Mouse (Mus musculus) right cerebral cortex, adult 2 months (tissue): Measurements from ENCODE around the gene Lamb3.
"Not testable (repeated sequence)": the region's sequence is repeated elsewhere in the genome, so short reads cannot be mapped to it uniquely, and the experiment has no call there.

Experiments used
- DNase-seq, 2 experiments: peaks; one replicate each; pipeline ENCODE4 v3.0.0; 2021 to 2022; ENCODE audit warnings: low spot score in 2 of 2

Gene Lamb3

DNA sequence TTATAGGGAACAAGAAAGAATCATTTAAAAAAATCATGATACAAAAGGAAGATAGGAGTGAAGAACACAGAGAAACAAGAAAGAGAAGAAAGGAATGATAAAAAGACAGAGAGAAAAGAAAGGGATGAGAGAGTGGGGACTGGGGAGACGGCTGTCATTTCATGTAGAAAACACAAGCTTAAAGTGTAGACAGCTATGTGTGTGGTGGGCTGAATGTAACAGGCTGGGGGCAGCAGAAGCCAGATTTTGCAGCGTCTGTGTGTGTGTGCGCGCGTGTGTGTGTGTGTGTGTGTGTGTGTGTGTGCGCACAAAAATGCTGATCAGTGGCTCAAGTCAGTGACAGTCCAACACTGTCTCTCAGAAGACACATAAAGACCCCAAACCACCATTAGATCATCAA, 36.7 kb downstream of the Lamb3 start:
- DNase-seq, result no peak

DNA sequence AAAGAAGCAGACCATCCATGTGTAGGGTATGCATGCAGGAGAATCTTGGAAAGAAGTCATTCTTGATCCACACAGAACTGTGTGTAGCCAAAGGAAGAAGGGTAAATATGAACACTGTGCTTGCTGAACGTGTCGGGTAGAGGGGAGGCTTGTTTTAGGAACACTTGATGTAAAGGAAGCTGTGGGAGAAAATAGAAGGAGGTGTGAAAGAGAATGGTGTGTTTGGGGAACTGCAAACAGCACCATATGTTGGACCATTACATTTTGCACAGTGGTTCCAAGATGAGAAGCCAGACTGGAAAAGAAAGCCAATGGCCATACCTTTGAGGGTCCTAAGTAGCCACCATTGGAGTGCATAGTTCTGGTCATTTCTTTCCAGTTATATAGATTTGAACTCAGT, 42.5 kb downstream of the Lamb3 start:
- DNase-seq, result no peak

DNA sequence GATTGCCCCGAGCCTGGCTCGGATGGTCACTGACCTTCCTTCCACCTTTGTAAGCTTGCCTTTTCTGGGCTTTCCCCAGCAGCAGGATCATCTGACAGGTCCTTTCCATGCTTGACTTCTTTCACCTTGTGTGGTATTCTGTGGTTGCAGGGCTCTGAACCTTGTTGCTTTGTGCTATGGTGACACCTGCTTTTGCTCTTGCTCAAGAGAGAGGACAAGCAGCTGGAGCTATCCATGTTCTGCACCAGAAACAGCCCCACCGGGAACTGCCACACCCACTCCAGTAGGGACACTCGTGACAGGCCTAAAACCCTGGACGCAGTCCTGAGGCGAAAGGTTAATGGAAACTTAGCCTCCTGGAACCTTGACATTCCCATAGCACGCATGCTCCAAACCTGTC, 43.9 kb downstream of the Lamb3 start:
- DNase-seq, result no peak

DNA sequence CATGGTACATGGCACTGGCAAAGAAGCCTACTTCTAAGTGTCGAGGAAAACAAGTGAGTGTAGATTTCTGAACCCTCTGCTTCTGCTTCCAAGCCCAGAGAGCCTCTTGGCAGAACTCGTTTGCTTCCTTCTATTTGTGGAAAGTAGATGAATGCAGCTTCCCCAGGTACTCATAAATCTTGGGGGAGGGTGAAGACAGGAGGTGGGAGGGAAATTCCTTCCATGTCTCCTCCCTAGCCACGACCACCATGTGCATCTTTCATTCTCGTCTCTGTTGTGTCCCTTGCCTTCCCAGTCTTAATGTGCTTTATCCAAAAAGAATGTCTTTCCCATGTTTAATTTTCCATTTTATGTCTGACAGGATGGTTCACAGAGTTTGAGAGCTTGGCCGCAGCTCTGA, 45.1 kb downstream of the Lamb3 start:
- DNase-seq, result no peak

DNA sequence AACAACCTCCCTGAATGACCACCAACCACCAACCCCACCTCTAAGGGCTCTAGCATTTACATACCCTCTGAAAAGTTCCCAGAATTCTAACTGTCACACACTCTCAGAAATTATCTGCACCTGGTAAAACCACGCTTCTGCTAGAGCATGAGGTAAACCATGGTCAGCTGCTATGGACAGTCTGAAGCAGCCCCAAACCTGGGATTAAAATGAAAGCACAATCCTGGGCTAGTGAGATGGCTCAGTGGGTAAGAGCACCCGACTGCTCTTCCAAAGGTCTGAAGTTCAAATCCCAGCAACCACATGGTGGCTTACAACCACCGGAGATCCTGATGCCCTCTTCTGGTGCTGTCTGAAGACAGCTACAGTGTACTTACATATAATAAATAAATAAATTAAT, 46.4 kb downstream of the Lamb3 start:
- DNase-seq, result not testable (repeated sequence)

DNA sequence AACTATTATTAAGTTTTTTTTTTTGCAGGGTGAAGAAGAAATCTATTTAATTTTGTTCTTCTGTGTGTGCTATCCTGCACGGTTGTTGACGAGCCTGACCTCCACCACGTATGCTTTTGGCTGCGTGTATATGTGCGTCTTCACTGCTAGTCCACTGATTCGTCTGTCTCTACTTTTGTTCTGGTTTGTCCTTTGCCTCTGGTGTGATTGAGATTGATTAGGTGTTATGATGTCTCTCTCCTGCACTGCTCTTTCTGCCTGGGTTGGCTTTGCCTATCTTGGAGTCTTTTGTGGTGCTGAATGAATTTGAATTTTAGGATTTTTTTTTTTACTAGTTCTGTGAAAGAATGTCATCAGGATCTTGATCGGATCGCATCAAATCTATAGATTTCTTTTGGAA, 47.5 kb downstream of the Lamb3 start:
- DNase-seq, result no peak

DNA sequence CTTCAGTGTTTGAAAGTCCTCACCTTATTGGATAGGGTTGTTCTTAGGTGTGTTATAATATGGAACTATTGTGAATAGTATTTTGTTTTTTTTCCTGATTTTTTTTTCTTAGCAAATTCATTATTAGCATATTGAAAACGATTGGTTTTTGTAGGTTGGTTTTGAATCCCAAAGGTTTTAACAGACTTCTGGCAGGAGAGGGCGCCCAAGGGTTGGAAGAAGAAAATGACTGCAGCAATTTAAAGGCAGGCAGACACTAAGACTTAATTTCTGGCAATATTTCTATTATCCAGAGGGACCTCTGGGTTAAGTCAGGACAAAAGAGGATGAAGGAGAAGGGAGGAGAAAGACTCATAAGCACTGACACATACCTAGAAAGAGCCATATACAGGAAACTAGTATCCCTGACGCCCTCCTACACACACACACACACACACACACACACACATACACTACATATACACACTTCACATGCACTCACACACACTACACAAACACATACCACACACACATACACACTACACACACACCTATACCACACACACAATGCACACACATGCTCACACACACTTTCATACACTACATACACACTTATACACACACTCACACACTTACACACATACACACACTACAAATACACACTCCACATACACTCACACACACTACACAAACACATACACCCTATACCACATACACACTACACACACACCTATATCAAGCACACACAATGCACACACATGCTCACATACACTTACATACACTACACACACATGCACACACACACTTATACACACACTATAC, 48.2 kb downstream of the Lamb3 start:
- DNase-seq, result peak; percentile 79 to 90

DNA sequence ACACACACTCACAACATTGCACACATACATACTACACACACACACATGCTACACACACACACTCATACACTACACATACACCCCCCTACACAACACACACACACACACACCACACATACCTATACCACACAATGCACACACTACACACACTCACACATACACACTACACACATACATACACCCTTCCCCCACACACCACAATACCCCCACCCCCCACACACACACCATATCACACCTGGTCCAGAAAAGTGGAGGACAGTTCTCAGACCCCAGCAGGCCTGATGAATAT, 48.7 kb downstream of the Lamb3 start:
- DNase-seq, result no peak

DNA sequence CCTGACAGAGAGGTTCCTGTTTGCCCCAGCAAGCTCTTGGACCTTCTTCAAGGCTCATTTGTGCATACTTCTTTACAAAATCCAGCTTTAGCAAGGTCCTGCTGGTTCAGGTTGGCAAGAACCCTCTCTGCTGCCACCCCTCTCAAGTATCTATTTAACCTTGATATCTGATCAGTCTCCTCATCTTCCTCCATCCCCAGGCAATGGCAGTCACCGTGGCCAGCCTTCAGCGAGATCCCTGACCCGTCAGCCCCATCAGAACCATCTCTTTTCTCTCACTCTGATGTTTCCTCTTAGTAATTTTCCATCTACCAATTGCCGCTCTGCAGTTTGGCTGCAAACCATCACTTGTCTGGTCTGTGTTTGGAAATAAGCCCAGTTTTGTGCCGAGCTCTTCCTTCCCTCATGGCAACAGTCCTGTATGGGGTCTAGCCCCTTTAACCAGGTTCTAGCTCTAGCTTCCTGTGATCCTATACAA, 49.2 kb downstream of the Lamb3 start:
- no peak for DNase-seq

DNA sequence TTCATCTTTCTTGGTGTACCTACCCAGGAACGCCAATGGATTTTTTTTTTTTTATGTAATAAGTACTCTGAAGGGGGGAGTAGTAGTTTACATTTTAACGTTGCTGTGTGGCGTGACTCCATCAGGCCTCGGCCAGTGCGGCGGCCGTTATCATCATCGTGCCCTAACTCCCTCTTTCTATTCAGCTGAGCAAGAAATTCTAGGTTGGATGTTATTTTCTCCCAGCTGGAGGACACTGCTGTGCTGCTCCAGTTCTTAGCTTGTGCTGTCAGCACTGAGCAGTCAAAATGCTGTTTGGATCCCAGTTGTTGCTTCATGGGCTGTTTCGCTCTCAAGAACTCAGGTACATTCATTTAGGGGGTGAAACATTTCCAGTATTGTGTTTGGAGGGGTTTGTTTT, 52.1 kb downstream of the Lamb3 start:
- DNase-seq, result no peak

DNA sequence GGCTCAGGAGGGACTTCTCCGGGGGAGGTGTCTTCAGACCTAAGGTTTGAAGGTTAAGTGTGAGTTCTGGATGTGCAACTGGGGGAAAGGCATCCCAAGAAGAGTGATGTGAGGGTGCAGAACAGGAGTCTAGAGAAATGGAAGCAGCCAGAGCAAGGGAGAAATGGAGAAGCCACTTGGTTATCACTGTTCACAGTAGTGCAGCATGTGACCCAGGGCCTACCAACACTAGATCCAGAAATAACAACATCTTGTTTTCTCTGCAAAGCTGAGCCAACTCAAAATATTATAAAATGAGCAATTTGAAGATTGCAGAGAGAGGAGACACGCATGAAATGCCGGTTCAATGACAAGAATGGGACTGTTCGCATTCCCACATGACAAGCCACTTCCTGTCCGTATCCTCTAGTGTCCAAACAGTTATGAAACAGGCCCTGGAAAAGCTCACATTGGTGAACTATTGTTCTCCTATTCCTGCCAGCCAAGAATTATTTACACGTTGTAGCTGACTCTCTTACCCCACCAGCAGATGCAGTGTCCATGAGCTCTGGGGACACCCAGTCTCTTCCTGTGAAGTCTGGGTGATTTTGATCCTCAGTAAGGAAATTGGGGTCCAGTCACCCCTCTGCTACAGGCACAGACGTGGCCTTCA, 54.5 kb downstream of the Lamb3 start:
- no peak for DNase-seq

DNA sequence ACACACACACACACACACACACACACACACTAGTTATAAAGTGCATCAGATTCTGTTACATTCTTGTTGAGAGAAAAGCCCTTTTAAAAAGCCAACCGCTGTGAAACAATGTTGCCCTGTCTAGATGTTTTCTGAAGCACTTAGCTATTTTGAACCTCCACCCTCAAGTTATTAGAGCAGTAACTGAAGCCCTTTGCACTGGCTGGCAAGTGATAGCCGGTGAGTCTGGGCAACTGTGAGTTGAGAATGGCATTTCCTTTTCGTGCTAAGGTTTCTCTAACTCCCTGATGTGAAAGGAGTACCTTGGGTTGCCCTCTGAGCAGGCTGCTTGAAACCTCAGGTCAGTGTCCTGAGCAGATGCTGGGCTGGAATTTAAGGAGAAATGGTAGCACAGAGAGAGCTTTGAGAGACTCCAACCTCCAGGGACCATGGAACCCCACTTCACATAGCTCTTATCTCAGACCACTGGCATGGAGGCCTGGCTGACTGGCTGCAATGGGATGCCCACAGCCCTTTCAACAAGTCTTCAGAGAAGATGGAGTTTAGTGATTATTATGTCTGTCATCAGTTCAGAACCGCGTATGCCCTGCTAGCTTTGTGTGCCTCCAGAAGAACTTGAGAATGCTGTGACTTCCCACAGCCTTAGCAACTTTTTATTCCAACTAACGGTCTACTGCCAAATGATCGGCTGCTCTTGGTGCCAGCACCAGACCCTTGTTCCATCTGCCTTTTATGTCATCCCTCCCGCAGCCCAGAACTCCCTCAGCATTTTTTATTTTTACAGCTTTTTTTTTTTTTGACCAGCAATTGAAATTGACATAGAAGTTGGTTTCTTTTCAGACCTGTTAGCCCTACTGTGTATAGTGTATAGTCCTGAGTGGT, 55.8 kb downstream of the Lamb3 start:
- no peak for DNase-seq

DNA sequence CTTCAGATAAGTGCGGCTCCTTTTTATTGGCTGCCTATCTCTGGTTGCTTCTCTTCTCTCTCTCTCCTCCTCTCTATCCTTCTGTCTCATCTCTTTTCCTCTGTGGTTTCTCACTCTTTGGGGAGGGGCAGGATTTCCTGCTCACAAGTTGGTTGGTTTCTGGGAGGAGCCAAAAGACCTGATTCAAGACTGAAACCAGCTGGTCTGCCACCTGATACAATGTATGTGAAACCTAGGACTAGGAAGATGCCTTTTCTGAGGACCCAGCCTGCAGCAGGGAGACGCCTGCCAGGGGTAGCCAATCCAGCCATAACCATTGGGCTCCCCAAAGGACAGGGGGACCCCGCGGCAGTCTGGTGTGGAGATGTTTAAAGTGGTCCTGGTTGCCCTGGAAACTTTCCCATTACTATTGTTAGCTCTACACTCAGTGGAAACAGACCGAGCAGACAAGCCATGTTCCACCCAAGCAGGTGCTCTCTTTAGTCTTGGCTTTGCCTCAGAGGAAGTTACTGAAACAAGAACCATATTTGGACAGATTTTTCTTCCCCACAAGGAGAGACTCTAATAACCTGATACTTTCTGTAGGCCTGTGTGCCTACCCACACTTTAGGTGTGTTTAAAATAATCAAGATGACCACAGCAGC, 56.6 kb downstream of the Lamb3 start, which contains the start of gene Hsd11b1:
Gene Hsd11b1, minus strand, starts transcription at position 121 of the 644 bp plus-strand sequence.
- no peak for DNase-seq

DNA sequence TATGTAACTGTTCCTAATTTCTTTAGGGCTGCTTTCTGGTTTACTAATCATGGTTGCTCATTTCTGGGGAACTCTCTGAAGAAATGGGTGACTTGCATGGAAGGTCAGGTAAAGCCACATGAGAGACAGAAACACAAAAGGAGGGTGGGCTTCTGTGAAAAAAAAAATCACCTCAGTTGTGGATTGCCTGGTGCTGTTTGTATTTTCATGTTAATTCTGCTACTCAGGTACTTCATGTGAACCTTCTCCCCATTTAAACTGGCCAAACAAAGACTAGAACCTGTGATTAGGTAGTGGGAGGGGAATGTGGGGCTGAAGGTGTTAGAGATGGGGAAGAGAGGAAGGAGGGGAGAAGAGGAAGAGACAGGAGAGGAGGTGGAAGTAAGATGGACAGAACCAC, 58.2 kb downstream of the Lamb3 start:
- no peak for DNase-seq

DNA sequence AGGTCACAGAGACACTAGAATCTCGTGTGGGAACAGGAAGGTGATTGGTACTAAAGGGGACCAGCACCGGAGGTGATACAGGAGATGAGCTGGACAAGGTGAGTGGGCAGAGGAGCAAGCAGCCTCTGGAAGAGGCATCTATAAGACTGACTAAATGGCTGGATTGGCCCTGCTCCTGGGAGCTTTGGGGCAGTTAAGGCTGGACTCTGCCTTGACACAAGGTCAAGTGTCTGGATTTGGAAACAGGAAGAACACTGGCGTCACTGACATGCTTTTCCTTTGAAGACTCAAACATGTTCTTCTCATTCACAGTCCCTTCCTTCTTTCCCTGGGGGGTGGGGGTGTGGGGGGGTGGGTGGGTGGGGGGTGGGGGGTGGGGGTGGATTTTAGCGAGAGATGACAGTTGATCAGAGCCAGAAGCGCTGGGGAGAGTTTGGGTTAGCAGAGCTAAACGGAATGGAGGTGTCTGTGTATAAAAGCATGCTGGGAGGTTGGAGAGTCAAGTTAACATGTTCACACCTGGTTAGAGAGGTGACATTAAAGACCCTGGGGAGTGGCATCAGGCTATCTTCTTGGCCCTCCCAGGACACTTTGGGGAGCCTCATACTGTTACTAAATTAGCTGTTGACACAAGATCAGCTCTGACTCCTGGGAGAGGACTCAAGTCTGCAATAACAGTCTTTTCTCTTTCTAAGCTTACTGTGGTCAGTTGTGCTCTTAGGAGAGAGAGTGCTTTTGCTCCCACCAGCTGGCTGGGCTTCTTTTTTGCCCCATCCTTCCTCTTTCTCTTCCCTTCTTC, 63.7 kb downstream of the Lamb3 start:
- no peak for DNase-seq

DNA sequence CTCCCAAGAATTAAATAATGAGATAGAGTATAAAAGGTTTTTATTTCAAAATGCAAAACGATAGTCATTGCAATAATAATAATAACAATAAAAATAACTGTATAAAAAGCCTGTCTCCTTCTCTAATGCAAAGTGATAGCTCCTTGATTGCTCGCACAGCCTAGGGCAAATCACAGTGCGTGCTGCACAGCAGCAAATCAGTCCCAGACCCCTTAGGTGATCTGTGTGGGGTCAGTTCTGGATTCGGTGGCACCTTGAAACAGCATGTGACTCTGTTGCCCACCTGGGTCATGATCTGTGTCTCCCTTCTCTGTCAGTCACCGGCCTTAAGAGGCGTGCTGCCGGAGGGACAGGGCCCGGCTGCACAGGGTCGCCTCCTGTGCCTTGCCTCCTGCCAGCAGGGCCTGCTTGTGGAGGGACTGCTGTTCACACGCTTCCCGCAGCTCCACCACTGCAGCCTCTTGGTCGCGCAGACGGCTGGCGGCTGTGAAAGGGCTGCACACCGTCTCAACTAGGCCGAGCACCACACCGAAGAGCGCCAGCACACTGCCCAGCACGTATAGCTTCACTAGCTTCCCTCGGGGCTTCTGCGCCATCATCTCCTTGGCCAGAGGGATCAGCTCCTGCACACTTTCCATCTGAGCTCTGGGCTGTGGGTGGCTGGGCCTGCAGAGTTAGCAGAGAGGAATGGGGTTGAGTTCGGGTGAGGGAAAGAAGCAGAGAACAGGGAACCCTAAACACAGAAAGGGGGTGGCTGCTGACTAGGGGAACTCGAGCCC, 64.8 kb downstream of the Lamb3 start:
- no peak for DNase-seq

DNA sequence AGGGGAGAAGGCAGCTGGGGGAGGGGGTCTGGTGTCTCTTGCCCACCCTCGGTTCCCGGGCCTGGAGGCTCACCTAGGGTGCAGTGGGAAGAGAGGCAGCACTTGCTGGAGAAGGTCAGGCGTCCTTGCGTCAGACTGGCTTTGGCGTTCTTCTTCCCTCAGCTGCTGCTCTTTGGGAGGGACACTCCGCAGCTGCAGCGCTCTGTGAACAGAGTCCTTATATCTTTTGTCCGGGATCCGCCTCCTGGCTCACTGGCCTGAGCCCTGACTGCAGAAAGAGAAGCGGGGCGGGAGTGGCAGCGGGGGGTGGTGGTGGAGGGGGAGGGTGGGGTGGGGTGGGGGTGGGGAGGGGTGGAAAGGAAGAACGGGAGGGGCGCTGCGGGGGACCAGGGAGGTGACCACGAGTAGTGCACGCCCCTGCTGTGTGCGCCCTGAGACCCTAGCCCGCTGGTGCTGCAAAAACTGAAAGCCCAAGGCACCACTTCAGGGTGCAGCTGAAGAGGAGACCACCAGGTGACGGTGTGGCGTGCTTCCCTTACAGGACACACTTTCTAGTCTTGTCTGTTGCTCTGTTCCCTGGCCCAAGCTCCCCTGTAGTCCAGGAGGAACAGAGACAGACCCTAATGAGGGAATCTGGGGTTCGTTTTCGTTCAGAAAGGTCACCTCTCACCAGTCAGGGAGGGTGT, 65.6 kb downstream of the Lamb3 start, which contains the start of gene G0s2:
Gene G0s2, minus strand, starts transcription at position 302 of the 686 bp plus-strand sequence.
- peak; percentile 35 to 50 for DNase-seq

DNA sequence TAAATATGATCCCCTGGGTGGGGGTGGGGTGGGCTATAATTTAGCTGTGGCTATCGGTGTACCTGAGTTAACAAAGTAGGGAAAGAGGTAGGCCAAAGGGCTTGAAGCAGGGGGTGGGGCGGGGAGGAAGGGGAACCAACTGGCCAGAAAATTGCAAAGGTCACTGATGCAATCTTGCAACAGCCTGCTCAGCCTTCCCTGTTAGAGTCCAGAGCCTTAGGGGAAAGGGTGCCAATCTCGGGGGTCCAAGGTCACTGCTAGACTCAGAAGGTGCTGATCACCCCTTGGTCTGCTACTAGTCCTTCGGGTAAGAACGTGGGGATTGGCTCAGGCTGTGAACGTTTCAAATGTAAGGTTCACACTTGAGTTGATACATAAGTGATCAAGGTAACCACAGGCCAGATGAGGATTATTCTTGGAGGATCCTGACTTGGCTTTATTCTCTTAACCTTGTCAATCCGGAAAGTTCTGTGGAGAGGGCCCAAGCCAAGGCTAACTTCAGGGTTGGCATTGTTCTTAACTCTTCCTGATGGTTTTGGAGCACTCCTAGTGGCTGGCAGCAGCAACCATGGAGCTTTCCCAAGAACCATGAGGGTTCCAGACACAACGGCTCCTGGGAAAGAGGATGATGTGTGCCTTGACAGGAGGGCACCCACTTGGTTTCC, 67.0 kb downstream of the Lamb3 start:
- DNase-seq, result no peak

DNA sequence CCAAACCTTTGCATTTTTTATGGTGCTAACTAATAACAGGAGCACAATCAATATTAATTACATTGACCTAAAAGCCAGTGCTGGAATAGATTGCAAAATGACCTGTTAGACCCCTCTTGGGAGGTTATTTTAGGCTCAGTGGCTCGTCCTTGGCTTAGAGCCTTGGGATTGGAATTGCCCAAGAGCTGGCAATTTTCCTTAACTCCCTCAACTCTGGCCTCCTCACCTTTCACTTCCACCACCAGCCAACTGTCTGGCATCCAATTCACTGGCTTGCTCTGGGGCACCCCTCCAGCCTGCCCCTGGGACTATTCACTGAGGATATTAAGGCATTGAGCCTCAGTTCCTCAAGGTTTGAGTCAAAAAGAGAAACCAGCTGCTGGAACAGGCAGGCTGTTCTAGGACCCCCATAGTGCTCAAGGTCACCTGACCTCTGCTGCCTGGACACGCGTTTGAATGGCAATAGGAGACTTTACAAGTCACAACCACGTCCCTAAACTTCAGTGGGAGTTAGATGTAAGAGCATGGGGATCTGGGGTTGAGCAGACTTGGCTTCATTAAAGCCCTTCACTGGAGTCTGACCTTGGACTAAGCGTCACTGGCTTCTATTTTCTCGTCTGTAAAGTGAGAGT, 71.0 kb downstream of the Lamb3 start:
- no peak for DNase-seq
